8 mouse cellular contexts compared by ENCODE assay signal in the genomic region with DNA sequence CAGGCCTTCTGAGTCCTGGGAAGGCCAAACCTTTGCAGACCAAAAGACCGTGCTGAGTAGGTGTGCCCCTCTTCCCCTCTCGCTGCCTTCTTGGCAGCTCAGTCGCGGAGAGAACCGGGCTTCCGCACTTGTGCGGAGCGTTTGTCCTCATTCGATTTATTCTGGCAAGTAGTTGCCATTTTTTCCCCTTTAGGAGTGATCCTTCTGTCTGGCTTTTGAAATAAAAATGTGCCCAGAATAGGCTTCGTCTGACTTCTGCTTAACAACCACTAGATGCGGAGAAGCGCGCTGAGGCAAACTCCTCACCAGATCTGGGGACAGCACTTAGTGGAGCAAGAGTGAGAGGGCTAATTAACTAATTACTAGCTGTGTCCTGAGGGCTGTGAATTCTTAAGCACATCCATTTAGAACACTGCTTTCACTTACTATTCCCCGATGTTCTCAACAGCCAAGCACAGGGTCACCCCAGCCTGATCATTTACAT. TPM values are rescaled to one million over a fixed set of nuclear protein-coding genes. Genes with fewer than 3 reads are reported as not detected.
DNase-seq lines count a peak whose midpoint lies in the region; ATAC-seq lines count a peak whose summit lies in the region.

No protein-coding gene starts in this region.

- H3K9me3 ChIP-seq in embryonic facial prominence, embryonic 10.5 days, result no peaks in the 10 kb centered on the region
- H3K9me3 ChIP-seq in heart, embryonic 15.5 days (replicated peaks), result no peaks in the 10 kb centered on the region

- H3K4me3 ChIP-seq in embryonic facial prominence, embryonic 10.5 days, result peak overlapping the region; percentile 62
- peak overlapping the region; percentile 59 for H3K4me3 ChIP-seq in heart, embryonic 15.5 days

- no peaks in the 10 kb centered on the region for H3K36me3 ChIP-seq in embryonic facial prominence, embryonic 10.5 days (replicated peaks)
- no peaks in the 10 kb centered on the region for H3K36me3 ChIP-seq in heart, embryonic 15.5 days

- ATAC-seq in heart, embryonic 15.5 days (replicated peaks; ENCODE audit: insufficient number of reproducible peaks, insufficient read depth, low FRiP score, low read depth), result no peak; the same call in 1 of the 2 replicates

- H3K9ac ChIP-seq in heart, embryonic 15.5 days, result peak overlapping the region; percentile 66

- H3K27me3 ChIP-seq in embryonic facial prominence, embryonic 10.5 days (replicated peaks; ENCODE audit: low read depth, poor library complexity, severe bottlenecking), result peaks cover 95% of the 10 kb centered on the region
- no peaks in the 10 kb centered on the region for H3K27me3 ChIP-seq in heart, embryonic 15.5 days

- H3K4me1 ChIP-seq in embryonic facial prominence, embryonic 10.5 days, result peaks cover 35% of the 10 kb centered on the region
- peaks cover 25% of the 10 kb centered on the region for H3K4me1 ChIP-seq in heart, embryonic 15.5 days (replicated peaks)

- WGBS in embryonic facial prominence, embryonic 10.5 days, result under 1% methylated on average over 14 of the region's 14 CpGs
- 1% methylated on average over 14 of the region's 14 CpGs for WGBS in heart, embryonic 15.5 days

- peak overlapping the region; percentile 73 for H3K4me2 ChIP-seq in heart, embryonic 15.5 days

- peak; percentile 45 to 46 for DNase-seq in adrenal gland, adult 18-20 months (ENCODE audit: low spot score in 2 of 2)
- no peak for DNase-seq in adrenal gland, adult 8-10 months
- peak; percentile 5 for DNase-seq in T-cell, adult 2 months (ENCODE audit: low spot score)
- peak; percentile 62 for DNase-seq in embryonic facial prominence, embryonic 10.5 days (ENCODE audit: low spot score)
- DNase-seq in kidney, postnatal 14 days, result peak; percentile 55
- DNase-seq in lung, postnatal 10 days, result peak; percentile 60
- peak; percentile 39 for DNase-seq in right cerebral cortex, postnatal 25 days

- peak overlapping the region; percentile 81 for H3K27ac ChIP-seq in embryonic facial prominence, embryonic 10.5 days (replicated peaks)
- H3K27ac ChIP-seq in heart, embryonic 15.5 days, result peak overlapping the region; percentile 83

RNA-seq across cellular contexts. Expression of a gene that starts 14.5 kb away (rescaled TPM):
- 100 to 1,000 TPM; 109 to 132 TPM for total RNA-seq in adrenal gland, adult 18-20 months (2021)
- 100 to 1,000 TPM; 117 to 145 (median 127) TPM for total RNA-seq in adrenal gland, adult 8-10 months (2022)
- polyA plus RNA-seq in embryonic facial prominence, embryonic 10.5 days (2016; fragmentation: Nextera tagmentation; extraction: Ambion mirVana), result 8.0 and 17.0 TPM in 2 replicates
- 46.8 and 47.9 TPM in 2 replicates for polyA plus RNA-seq in heart, embryonic 15.5 days (2015; fragmentation: Nextera tagmentation; extraction: Ambion mirVana)

RNA-seq across cellular contexts. Expression of a gene that starts 19.9 kb away (rescaled TPM):
- under 1 TPM; 0.26 to 0.27 TPM for total RNA-seq in adrenal gland, adult 18-20 months (2021)
- total RNA-seq in adrenal gland, adult 8-10 months (2022), result under 1 TPM in 3 of 4 experiments, not detected in 1; 0.28 to 0.73 (median 0.59) TPM
- 10.9 and 13.6 TPM in 2 replicates for polyA plus RNA-seq in embryonic facial prominence, embryonic 10.5 days (2016; fragmentation: Nextera tagmentation; extraction: Ambion mirVana)
- polyA plus RNA-seq in heart, embryonic 15.5 days (2015; fragmentation: Nextera tagmentation; extraction: Ambion mirVana), result 0.25 and 0.30 TPM in 2 replicates
